Mouse (Mus musculus) cerebellum, adult 2 months (tissue): ENCODE results near the gene Spata16.

Experiments
- CTCF ChIP-seq: fragments of 200-500 bp; IDR thresholded peaks from 2 replicates; pipeline ENCODE4 v1.5.1; 2011; ENCODE audit warnings: low read depth, mild to moderate bottlenecking, control low read depth, low read length, moderate library complexity, borderline replicate concordance; ENCODE audit not compliant: insufficient read depth
- POLR2A ChIP-seq: fragments of 200-500 bp; IDR thresholded peaks from 2 replicates; pipeline ENCODE4 v1.6.1; 2011; ENCODE audit warnings: low read length, control low read depth, borderline replicate concordance; ENCODE audit not compliant: insufficient read depth

DNA sequence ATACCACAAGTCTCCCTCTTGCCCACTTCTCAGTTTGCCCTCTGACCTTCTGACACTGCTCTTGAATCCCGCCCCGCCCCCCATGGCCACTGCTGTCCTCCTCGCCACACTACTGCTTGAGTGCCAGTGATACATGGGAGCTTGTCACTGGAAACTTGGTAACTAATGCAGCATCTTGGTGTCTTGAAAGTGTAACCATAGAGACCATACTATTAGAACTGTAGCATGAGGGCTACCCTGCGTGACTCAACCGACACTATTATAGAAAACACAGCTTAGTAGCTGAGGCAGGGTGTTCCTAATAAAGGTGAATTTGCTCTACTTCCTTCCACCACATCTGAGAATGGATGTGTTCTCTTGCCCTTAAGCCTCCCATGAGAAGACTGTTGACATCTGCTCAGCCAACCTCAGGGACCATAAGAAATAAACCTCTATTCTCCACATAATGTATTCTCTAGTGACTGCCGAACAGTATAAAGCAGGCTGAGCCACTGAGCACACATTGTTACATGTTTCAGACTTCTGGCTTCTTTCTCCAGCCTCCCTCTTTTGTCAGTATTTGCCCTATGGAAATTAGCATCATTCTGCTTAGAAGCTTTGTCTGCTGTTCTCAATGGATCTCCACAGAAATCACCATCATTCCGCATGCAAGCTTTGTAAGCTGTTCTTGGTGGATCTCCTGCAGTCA lies 158.6 kb downstream of the Spata16 start:
- TF ChIP-seq CTCF: no peak
- no peak for TF ChIP-seq POLR2A
